Mouse (Mus musculus) liver, postnatal 0 days (tissue): ENCODE data around the gene Rnf181.

Experiments used
- CTCF ChIP-seq: sonication (generic); IDR thresholded peaks from 2 replicates; pipeline ENCODE4 v1.5.1; 2016; ENCODE audit warnings: antibody characterized with exemption, low read depth
- EP300 ChIP-seq: IDR thresholded peaks from 2 replicates; pipeline ENCODE4 v1.6.1; 2016; ENCODE audit warnings: antibody characterized with exemption, low read depth, mild to moderate bottlenecking

DNA sequence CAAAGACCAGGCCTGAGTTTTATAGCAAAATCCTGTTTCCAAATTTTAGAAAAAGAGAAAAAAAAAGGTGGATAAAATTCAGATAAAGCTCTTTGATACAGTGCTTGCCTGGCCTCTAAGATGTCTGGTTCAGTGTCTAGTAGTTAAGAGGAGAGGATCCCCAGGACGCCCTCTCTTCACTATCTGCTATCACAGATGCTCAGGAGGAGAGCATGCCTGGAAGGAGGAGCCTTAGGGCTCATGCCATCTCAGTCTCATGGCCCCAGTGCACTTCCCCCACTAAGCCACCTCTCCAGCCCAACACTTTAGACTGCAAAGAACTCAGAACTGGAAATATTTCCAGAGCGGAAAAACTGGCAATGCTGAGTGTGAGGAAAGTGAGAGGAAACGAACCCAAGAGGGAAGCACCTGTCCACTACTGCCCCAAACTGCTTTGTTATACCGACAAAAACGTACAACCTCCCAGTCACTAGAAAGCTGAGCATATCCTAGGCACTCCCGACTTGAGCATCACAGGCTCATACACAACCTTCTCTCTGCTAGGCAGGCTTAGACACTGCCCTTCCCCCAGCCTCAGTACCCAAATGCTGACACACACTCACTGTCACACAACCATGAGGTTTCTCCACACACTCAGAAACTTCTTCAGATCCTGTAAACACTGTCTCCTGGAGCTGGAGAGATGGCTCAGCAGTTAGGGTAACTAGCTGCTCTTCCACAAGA is 42.8 kb downstream of the Rnf181 start:
- TF ChIP-seq CTCF, result no peak
- peak; percentile 37; the same call in 1 of the 2 replicates for TF ChIP-seq EP300
